Mouse (Mus musculus) myocyte (in vitro differentiated cells): ENCODE measurements around the gene Mc1r. TPM values are rescaled to one million over a fixed set of nuclear protein-coding genes. Genes with fewer than 3 reads are reported as not detected.
"Not testable (repeated sequence)": the region's sequence is repeated elsewhere in the genome, so short reads cannot be mapped to it uniquely, and the experiment has no call there.

Experiments
- H3K27me3 ChIP-seq: one replicate; pipeline ENCODE4 v1.6.1; 2011; ENCODE audit not compliant: control insufficient read depth, insufficient read depth, insufficient read length
- H3K36me3 ChIP-seq: one replicate; pipeline ENCODE4 v1.6.1; 2011; ENCODE audit not compliant: control insufficient read depth, insufficient read depth
- H3K4me2 ChIP-seq: one replicate; pipeline ENCODE4 v1.6.1; 2011; ENCODE audit warnings: low read depth, control low read depth
- H3K4me3 ChIP-seq: one replicate; pipeline ENCODE4 v1.5.1; 2011; ENCODE audit warnings: mild to moderate bottlenecking, control low read depth, moderate library complexity
- H3K79me2 ChIP-seq: one replicate; pipeline ENCODE4 v1.6.1; 2011; ENCODE audit not compliant: control insufficient read depth, insufficient read depth
- H3ac ChIP-seq: one replicate; pipeline ENCODE4 v1.6.1; 2011; ENCODE audit not compliant: control insufficient read depth, insufficient read length
- CEBPB ChIP-seq: IDR thresholded peaks from 2 replicates; pipeline ENCODE4 v1.6.1; 2011; ENCODE audit warnings: mild to moderate bottlenecking, moderate library complexity; ENCODE audit not compliant: poor library complexity, insufficient read depth, severe bottlenecking
- E2F4 ChIP-seq: IDR thresholded peaks from one replicate; pipeline ENCODE4 v1.6.1; 2011; ENCODE audit warnings: mild to moderate bottlenecking, control low read depth, moderate library complexity; ENCODE audit not compliant: insufficient read depth
- MAX ChIP-seq: IDR thresholded peaks from one replicate; pipeline ENCODE4 v1.6.1; 2011; ENCODE audit warnings: low read depth, mild to moderate bottlenecking, control low read depth
- MYOD1 ChIP-seq, 3 experiments: IDR thresholded peaks; one replicate each; pipeline ENCODE4 v1.6.1; 2011; ENCODE audit warnings: control low read depth in 2 of 3, low read depth in 2 of 3, mild to moderate bottlenecking in 2 of 3, moderate library complexity in 1 of 3; ENCODE audit not compliant: insufficient read length in 2 of 3, control insufficient read depth in 1 of 3
- MYOG ChIP-seq, 3 experiments: IDR thresholded peaks; one replicate each; pipeline ENCODE4 v1.6.1; 2011; ENCODE audit warnings: control low read depth in 2 of 3, low read depth in 2 of 3, mild to moderate bottlenecking in 2 of 3; ENCODE audit not compliant: insufficient read length in 2 of 3, control insufficient read depth in 1 of 3, insufficient read depth in 1 of 3
- POLR2A ChIP-seq: IDR thresholded peaks from one replicate; pipeline ENCODE4 v1.6.1; 2011; ENCODE audit warnings: low read depth, mild to moderate bottlenecking, control low read depth, moderate library complexity; ENCODE audit not compliant: insufficient read length
- POLR2AphosphoS2 ChIP-seq: IDR thresholded peaks from one replicate; pipeline ENCODE4 v1.6.1; 2011; ENCODE audit warnings: low read depth, control low read depth; ENCODE audit not compliant: insufficient read length
- REST ChIP-seq: IDR thresholded peaks from one replicate; pipeline ENCODE4 v1.6.1; 2011; ENCODE audit warnings: mild to moderate bottlenecking, control low read depth, moderate library complexity; ENCODE audit not compliant: insufficient read depth, insufficient read length
- SRF ChIP-seq: IDR thresholded peaks from one replicate; pipeline ENCODE4 v1.6.1; 2011; ENCODE audit warnings: low read depth; ENCODE audit not compliant: control insufficient read depth, insufficient read length
- TCF12 ChIP-seq: IDR thresholded peaks from one replicate; pipeline ENCODE4 v1.6.1; 2011; ENCODE audit warnings: mild to moderate bottlenecking, control low read depth; ENCODE audit not compliant: poor library complexity, insufficient read depth, severe bottlenecking
- TCF3 ChIP-seq: IDR thresholded peaks from one replicate; pipeline ENCODE4 v1.6.1; 2011; ENCODE audit warnings: low read depth, control low read depth; ENCODE audit not compliant: insufficient read length
- USF1 ChIP-seq: IDR thresholded peaks from one replicate; pipeline ENCODE4 v1.6.1; 2011; ENCODE audit warnings: low read depth, mild to moderate bottlenecking, control low read depth, moderate library complexity
- polyA plus RNA-seq: library from polyadenylated mRNA; unstranded; fragments of >200 nt; fragmentation: generic; extraction: Trizol; gene quantifications from one replicate; pipeline ENCODE4 v1.2.1, GENCODE M21; 2012; ENCODE audit warnings: missing spikeins

Mc1r gene
- polyA plus RNA-seq, 1 experiment = 0.02 TPM

- TF ChIP-seq TCF3 (no peak), MAX (no peak), TCF12 (no peak), E2F4 (no peak), MYOD1 (IDR thresholded peaks at IDR 0.05; ENCODE audit: control insufficient read depth in 1 of 3, insufficient read length in 2 of 3, low read depth in 2 of 3) (no peak), POLR2AphosphoS2 (no peak), REST (no peak), MYOG (IDR thresholded peaks at IDR 0.05; ENCODE audit: control insufficient read depth in 1 of 3, insufficient read depth in 1 of 3, insufficient read length in 2 of 3, low read depth in 2 of 3) (no peak), CEBPB (no peak), POLR2A (no peak), SRF (no peak), USF1 (no peak)
- Histone ChIP-seq H3K79me2 (no peaks in the 10 kb centered on the region), H3K4me3 (no peak overlapping the region), H3ac (no peak overlapping the region), H3K36me3 (no peaks in the 10 kb centered on the region), H3K27me3 (no peaks in the 10 kb centered on the region), H3K4me2 (no peak overlapping the region)
Measured at GRCm38 (mm10) chr8:123445981-123446380, 39.1 kb downstream of the Mc1r start.

GRCm38 (mm10) chr8:123446799-123447198 lies 39.9 kb downstream of the Mc1r start:
- no peaks in the 10 kb centered on the region for H3K36me3 ChIP-seq
- no peak for TF ChIP-seq CEBPB
- TF ChIP-seq TCF12 = no peak
- TF ChIP-seq E2F4 = no peak
- TF ChIP-seq USF1 = no peak
- no peak for TF ChIP-seq TCF3
- no peak for TF ChIP-seq REST
- TF ChIP-seq MAX = no peak
- no peak for TF ChIP-seq SRF
- no peak for TF ChIP-seq POLR2A
- TF ChIP-seq MYOG (IDR thresholded peaks at IDR 0.05; ENCODE audit: control insufficient read depth in 1 of 3, insufficient read depth in 1 of 3, insufficient read length in 2 of 3, low read depth in 2 of 3) = no peak
- TF ChIP-seq POLR2AphosphoS2 = no peak
- TF ChIP-seq MYOD1 (IDR thresholded peaks at IDR 0.05; ENCODE audit: control insufficient read depth in 1 of 3, insufficient read length in 2 of 3, low read depth in 2 of 3) = no peak

GRCm38 (mm10) chr8:123450783-123451182 lies 43.9 kb downstream of the Mc1r start:
- no peaks in the 10 kb centered on the region for H3K27me3 ChIP-seq
- peaks cover 6% of the 10 kb centered on the region for H3K36me3 ChIP-seq
- no peak overlapping the region for H3K4me2 ChIP-seq
- TF ChIP-seq SRF (no peak), POLR2A (no peak), REST (no peak), POLR2AphosphoS2 (no peak), MYOG (IDR thresholded peaks at IDR 0.05; ENCODE audit: control insufficient read depth in 1 of 3, insufficient read depth in 1 of 3, insufficient read length in 2 of 3, low read depth in 2 of 3) (no peak), TCF12 (no peak), CEBPB (no peak), MYOD1 (IDR thresholded peaks at IDR 0.05; ENCODE audit: control insufficient read depth in 1 of 3, insufficient read length in 2 of 3, low read depth in 2 of 3) (no peak), E2F4 (no peak), MAX (no peak), TCF3 (no peak), USF1 (no peak)
- H3K4me3 ChIP-seq = no peak overlapping the region
- no peak overlapping the region for H3ac ChIP-seq
- no peaks in the 10 kb centered on the region for H3K79me2 ChIP-seq

More at GRCm38 (mm10) chr8:123446799-123447198, 39.9 kb downstream of the Mc1r start:
- no peaks in the 10 kb centered on the region for H3K79me2 ChIP-seq
- no peak overlapping the region for H3K4me2 ChIP-seq
- no peak overlapping the region for H3ac ChIP-seq
- H3K4me3 ChIP-seq = no peak overlapping the region
- H3K27me3 ChIP-seq = no peaks in the 10 kb centered on the region

GRCm38 (mm10) chr8:123451747-123452146 lies 44.8 kb downstream of the Mc1r start:
- not testable (repeated sequence) for H3K27me3 ChIP-seq, H3K4me3 ChIP-seq, H3K36me3 ChIP-seq, H3K79me2 ChIP-seq, H3K4me2 ChIP-seq, H3ac ChIP-seq

- Histone ChIP-seq H3K27me3 (no peaks in the 10 kb centered on the region), H3K36me3 (peaks cover 6% of the 10 kb centered on the region)
- TF ChIP-seq USF1 (no peak), TCF3 (no peak), MYOG (IDR thresholded peaks at IDR 0.05; ENCODE audit: control insufficient read depth in 1 of 3, insufficient read depth in 1 of 3, insufficient read length in 2 of 3, low read depth in 2 of 3) (no peak), CEBPB (no peak), POLR2A (no peak), TCF12 (no peak), MAX (no peak), REST (no peak), MYOD1 (IDR thresholded peaks at IDR 0.05; ENCODE audit: control insufficient read depth in 1 of 3, insufficient read length in 2 of 3, low read depth in 2 of 3) (no peak), E2F4 (no peak), POLR2AphosphoS2 (no peak), SRF (no peak)
Measured at GRCm38 (mm10) chr8:123452149-123452548, 45.2 kb downstream of the Mc1r start.

More at GRCm38 (mm10) chr8:123452149-123452548, 45.2 kb downstream of the Mc1r start:
- Histone ChIP-seq H3K4me2 (no peak overlapping the region), H3K79me2 (no peaks in the 10 kb centered on the region), H3K4me3 (no peak overlapping the region), H3ac (no peak overlapping the region)
